Mouse (Mus musculus) brown adipose tissue, adult 24 weeks (tissue): Measurements from ENCODE around the gene Per1. TPM values are rescaled to one million over a fixed set of nuclear protein-coding genes. Genes with fewer than 3 reads are reported as not detected.

Source experiments
- H3K27ac ChIP-seq: fragments of 200-500 bp; replicated peaks from 2 replicates; pipeline ENCODE4 v1.5.1; 2012; ENCODE audit warnings: low read depth, mild to moderate bottlenecking, low read length
- H3K4me1 ChIP-seq: fragments of 200-500 bp; 2 replicates; pipeline ENCODE4 v1.6.1; 2012; ENCODE audit warnings: low read length, mixed read lengths; ENCODE audit not compliant: control insufficient read depth, insufficient read depth, insufficient read length
- H3K4me3 ChIP-seq: fragments of 200-500 bp; 2 replicates; pipeline ENCODE4 v1.5.1; 2012; ENCODE audit warnings: low read depth, mild to moderate bottlenecking, low read length, moderate library complexity; ENCODE audit not compliant: insufficient read depth
- polyA plus RNA-seq: library from polyadenylated mRNA; stranded (reverse); fragments of >200 nt; gene quantifications from 2 replicates; pipeline ENCODE4 v1.2.4, GENCODE M21; 2012; ENCODE audit not compliant: missing spikeins, insufficient read depth, insufficient read length

Per1 gene
- polyA plus RNA-seq, 1 experiment = 7.9 TPM

DNA sequence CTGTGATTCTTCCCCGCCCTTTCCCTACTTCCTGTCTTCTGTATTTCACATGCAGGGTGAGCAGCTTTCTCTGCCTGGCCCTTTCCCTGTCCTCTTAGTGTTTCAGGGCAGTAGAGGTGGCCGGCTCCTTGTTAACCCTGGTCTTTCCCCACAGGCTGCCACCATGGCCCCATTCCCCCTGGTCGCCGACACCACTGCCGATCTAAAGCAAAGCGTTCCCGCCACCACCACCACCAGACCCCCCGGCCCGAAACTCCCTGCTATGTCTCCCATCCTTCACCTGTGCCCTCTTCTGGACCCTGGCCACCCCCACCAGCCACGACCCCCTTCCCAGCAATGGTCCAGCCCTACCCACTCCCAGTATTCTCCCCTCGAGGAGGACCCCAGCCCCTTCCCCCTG lies 11.3 kb downstream of the Per1 start:
- Histone ChIP-seq H3K27ac (no peak overlapping the region), H3K4me3 (no peak overlapping the region), H3K4me1 (no peaks in the 10 kb centered on the region)

DNA sequence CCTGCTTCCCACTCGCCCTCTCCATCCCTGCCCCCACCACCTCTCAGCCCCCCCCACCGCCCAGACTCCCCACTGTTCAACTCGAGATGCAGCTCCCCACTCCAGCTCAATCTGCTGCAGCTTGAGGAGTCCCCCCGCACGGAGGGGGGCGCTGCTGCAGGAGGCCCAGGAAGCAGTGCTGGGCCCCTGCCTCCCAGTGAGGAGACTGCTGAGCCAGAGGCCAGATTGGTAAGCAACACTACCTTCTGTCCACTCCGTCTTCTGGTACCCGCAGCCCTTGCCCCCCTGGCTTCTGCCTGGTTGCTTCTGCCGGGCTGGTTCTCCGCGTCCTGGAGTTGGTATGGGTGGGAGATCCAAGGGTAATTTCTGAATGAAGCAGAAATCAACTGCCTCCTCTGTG lies 11.8 kb downstream of the Per1 start:
- Histone ChIP-seq H3K4me3 (no peak overlapping the region), H3K4me1 (no peaks in the 10 kb centered on the region), H3K27ac (no peak overlapping the region)

DNA sequence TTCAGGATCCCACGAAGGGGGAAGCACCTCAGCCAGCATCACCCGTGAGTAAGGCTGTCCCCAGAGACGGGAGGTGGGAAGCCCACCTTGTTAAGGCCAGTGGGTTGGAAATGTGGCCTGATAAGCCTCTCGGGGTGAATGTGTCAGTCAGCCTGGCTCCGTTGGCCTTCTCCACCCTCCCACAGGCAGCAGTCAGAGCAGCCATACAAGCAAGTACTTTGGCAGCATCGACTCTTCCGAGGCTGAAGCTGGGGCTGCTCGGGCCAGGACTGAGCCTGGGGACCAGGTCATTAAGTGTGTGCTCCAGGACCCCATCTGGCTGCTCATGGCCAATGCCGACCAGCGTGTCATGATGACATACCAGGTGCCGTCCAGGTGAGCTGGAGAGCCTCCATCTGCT lies 12.7 kb downstream of the Per1 start:
- Histone ChIP-seq H3K4me3 (no peak overlapping the region), H3K4me1 (no peaks in the 10 kb centered on the region), H3K27ac (no peak overlapping the region)

DNA sequence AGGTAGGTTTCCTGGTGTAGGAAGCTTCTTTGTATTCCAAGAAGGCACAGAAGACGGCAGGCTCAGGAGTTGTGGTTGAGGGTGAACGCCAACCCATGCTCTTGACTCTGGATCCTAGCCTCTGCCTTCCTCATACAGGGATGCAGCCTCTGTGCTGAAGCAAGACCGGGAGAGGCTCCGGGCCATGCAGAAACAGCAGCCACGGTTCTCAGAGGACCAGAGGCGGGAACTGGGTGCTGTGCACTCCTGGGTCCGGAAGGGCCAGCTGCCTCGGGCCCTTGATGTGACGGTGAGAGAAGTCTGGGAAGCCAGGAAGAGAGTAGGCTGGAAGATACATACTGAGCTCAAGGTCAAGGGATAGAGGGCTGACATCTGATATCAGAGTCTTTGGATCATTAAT lies 13.2 kb downstream of the Per1 start:
- Histone ChIP-seq H3K4me3 (no peak overlapping the region), H3K4me1 (no peaks in the 10 kb centered on the region), H3K27ac (no peak overlapping the region)

DNA sequence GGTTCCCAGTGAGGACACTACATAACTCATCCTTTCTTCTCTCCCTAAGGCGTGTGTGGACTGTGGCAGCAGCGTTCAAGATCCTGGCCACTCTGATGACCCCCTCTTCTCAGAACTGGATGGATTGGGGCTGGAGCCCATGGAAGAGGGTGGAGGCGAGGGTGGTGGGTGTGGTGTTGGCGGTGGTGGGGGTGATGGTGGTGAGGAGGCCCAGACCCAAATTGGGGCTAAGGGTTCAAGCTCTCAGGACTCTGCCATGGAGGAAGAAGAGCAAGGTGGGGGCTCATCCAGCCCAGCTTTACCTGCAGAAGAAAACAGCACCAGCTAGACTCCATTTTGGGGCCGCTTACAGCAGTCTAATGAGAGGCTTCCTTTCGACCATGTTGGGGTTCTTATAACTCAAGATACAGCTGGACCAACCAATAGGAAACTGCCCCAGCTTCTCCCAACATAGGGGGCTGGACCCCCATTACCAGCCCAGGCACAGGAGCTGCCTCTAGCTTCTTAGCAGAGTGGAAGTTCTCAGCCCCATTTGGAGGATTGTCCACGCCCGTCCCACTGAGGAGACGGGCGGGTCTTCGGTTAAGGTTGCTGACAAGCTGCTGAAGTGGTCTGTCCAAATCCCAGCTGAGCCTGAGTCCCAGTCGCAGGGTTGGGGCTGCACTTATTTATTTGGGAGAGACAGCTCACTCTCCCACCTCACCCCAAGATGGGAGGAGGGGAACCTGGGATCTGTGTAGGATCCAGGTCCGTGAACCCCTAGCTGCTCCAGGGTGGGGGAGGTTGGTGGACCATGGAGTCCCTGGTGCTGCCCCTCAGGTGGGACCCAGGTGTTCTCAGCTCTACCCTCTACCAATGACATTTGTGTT lies 14.2 kb downstream of the Per1 start:
- no peaks in the 10 kb centered on the region for H3K4me1 ChIP-seq
- H3K4me3 ChIP-seq = no peak overlapping the region
- no peak overlapping the region for H3K27ac ChIP-seq

DNA sequence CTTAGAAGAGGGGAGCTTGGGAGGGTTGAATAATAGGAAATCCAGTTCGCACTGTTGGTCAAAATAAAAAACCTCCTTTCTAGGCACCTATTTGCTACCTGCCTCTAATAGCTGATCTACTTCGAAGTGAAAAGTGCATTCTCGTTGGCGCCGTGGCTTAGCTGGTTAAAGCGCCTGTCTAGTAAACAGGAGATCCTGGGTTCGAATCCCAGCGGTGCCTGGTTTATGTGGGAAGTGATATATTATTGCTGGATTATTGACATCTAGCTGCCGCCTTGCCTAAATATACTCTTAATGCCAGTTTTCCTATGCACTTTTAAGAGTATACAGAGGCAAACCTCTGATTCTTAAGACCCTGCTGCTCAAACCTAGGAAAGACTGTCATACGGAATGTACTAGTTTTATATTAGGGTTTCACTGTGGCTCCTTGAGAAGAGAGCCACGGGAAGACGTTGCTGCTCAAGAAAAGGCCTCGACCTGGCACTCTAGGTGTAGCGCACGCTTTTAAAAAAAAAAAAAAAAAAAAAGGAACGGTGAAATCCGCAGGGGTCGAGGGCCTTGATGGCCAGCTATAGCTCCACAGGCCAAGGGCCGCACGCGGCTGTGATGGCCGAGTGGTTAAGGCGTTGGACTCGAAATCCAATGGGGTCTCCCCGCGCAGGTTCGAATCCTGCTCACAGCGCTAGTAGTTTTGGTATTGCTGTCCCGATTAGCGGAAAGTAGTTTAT lies 15.5 kb downstream of the Per1 start:
- no peaks in the 10 kb centered on the region for H3K4me1 ChIP-seq
- no peak overlapping the region for H3K27ac ChIP-seq
- peak overlapping the region; percentile 64 for H3K4me3 ChIP-seq

DNA sequence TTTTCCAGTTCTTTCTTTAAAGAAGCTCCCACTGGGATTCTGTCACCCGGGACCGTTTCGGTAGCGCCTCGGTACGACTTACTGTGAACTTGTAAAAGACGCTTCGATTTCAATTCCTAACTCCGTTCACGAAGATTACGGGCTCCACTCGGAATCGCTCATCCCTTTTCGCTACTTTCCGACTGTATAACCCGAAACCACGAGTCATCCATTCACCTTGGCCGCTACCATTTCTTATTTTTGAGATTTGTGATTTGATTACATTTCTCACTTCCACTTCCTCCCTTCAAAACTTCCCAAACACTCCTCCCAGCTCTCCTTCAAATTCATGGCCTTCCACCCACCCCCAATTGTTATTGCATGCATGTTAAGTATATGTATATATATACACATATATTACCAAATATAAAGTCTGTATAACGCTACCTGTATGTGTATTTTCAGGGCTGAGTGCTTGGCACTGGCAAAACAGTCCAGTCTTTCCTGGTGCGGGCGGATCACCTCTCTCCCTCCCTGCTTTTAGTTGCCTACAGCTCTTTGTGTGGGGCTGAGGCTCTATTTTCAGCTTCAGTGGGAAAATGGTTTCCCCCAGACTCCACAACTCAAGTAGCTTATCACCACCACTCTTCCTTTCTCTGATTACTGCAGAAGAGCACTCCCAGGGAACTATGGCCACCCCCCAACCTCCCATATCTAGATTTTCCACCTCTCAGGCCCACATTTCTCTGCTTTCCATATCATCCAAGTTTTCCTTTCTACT lies 16.2 kb downstream of the Per1 start:
- Histone ChIP-seq H3K4me1 (no peaks in the 10 kb centered on the region), H3K27ac (no peak overlapping the region; the same call in 1 of the 2 replicates), H3K4me3 (peak overlapping the region; percentile 64)

DNA sequence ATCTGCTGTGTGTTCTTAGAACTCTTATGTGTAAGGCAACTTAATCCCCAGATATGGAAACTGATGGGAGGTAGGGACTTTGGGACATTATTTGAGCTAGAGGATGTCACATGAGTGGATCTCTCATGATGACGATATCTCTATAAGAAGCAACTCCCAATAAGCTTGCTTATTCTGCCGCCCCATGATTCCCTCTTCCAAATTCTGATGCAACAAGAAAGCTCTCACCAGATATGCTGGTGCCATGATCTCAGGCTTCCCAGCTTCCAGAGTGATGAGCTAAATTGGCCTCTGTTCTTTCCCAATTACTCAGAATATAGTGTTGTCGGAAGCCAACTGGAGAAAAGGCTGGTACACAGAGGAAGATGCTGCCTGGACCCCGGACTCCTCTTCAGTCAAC lies 16.8 kb downstream of the Per1 start:
- H3K4me3 ChIP-seq = no peak overlapping the region
- no peaks in the 10 kb centered on the region for H3K4me1 ChIP-seq
- H3K27ac ChIP-seq = no peak overlapping the region

DNA sequence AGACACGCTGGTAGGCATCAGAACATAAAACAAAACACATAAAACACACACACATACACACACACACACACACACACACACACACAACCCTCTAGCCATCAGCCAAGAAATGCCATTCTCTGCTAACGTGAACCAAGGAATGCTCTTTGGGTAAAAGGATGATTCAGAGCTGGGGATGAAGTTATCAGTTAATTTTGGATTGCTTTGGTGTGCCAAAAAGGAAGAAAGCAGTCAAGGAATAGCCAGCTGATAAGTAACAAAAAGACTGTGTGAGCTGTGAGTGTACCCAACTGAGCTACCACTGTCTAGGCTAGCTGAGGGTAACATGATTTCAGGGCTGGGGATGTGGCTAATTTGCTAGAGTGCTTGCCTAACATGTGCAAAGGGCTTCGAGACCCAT lies 19.0 kb downstream of the Per1 start:
- Histone ChIP-seq H3K27ac (peak overlapping the region; percentile 84), H3K4me3 (no peak overlapping the region)

DNA sequence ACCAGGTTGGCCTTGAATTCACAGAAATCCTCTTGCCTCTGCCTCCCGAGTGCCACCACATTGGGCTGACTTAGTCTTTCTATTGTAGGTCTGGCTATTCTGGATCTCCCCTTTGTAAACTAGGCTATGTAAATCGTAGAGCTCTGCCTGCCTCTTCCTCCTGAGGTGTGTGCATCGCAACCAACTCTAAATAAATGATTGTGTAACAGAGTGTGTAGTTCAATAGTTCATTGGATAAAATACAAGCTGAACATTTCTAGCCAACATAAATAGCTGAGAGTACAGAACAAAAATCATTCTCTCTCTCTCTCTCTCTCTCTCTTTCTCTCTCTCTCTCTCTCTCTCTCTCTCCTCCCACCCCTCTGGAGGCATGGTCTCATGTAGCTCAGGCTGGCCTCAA lies 19.6 kb downstream of the Per1 start:
- H3K4me1 ChIP-seq = no peaks in the 10 kb centered on the region; the same call in 1 of the 2 replicates
- H3K27ac ChIP-seq = peak overlapping the region; percentile 53
- H3K4me3 ChIP-seq = no peak overlapping the region

More for the DNA sequence above, 19.0 kb downstream of the Per1 start:
- H3K4me1 ChIP-seq = no peaks in the 10 kb centered on the region

DNA sequence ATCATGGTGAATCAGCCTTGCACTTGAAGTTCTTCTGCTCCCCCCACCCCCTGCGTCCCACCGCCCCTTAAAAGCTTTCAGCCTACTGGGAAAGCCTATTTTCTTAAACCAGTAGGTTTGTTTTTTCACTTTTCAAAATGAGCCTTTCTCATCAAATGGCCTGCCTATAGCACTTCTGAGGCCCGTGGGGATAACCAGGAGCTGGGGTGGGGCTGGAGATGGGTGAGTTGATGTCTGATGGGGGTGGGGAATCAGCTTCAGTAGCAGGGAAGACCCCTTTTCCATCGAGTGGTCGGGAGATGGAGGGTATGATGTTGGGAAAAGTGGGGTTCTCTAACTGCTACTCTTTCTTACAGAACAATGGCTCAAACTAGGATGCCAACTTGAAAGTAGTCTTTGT lies 21.8 kb downstream of the Per1 start:
- Histone ChIP-seq H3K4me3 (no peak overlapping the region), H3K4me1 (no peaks in the 10 kb centered on the region; the same call in 1 of the 2 replicates), H3K27ac (no peak overlapping the region)

DNA sequence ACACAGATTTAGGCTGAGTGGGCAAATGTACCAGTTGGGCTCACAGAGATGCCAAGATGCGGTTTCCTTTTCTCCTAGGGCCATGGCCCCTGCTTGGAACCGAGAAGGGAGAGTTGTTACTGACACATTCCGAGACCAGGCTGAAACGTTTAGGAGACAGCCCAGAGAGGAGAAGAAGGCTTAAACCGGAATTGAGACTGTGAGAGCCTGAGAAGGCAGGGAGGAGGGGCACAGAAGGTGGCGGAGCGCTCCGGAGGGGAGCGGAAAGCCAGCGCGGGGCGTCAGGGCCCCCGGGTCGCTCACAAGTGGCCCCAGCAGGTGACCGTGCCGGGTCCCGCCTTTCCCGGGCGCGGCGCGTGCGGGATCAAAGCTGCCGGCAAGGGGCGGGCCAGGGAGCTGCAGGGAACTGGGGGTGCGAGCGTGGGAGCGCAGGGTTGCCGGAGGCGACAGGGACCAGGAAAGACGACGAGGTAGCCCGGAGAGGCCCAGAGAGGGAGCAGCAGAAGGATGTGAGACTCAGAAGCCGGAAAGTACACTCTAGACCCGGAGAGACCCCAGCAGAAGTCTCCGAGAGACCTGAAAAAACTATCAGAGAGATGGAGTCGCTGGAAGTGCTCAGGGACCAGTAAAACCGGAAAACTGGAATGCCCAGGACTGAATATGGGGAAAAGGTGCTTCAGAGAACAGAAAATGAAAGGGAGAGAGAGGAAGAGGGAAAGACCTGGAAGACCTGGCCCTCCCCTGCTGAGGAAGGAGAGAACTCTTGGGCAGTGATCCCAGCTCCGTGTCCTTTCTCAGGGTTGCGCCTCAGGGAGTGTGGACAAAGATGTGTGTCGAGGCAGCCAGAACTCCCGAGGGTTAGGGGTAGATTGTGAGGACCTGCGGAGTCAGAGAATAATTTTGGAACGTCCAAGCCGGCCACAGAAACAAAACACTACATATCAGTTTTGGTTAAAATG lies 23.0 kb downstream of the Per1 start:
- peak overlapping the region; percentile 75 for H3K4me3 ChIP-seq
- peak overlapping the region; percentile 79 for H3K27ac ChIP-seq
- H3K4me1 ChIP-seq = no peaks in the 10 kb centered on the region; the same call in 1 of the 2 replicates

DNA sequence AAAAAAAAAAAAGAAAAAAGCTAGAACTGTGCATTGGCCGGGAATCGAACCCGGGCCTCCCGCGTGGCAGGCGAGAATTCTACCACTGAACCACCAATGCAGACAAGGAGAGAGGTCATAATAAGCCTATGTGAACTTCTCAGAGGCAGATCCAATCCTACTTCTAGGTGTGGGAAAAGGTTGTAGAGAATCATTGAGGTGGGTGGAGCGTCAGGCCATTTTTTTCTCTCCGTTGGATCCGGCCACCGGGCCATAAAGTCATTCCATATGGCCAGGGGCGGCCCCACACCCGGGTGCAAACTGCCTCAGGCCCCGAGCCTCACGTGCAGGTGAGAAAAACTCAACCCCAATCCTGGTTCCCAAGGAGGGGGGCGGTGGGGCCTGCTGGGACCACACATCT lies 23.7 kb downstream of the Per1 start:
- H3K27ac ChIP-seq = no peak overlapping the region
- peak overlapping the region; percentile 75 for H3K4me3 ChIP-seq
- H3K4me1 ChIP-seq = no peaks in the 10 kb centered on the region; the same call in 1 of the 2 replicates

DNA sequence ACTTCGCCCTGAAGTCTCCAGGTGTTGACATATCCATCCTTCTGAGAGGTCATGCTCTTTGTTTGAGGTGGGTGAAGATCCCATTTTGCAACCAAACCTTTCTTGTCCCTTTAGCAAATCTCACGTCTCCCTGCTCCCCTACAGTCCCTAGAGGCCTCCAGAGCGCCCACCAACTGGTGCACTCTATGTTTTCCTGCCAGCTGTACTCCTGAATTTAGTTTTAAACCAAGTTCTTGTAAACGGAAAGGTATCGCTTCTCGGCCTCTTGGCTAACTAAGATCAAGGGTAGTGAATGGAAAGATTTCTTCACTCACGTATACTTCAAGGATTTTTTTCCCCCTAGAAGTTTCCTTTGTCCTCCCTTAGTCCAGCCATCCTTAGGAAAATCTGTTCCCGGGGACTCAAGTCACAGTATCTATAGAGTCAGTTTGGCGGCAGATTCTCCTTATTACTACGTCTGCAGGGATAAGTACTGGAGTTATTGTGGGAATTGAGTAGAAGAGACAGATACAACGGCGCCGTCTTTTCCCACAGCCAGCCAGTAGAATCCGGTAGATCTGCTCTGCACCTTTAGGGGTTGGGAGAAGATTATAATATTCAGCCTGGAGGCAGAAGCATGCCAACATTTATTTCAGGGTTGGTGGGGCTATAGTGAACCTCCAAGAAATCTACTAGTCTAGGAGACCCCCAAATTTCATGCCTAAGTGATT lies 24.6 kb downstream of the Per1 start:
- Histone ChIP-seq H3K4me3 (no peak overlapping the region), H3K4me1 (no peaks in the 10 kb centered on the region; the same call in 1 of the 2 replicates), H3K27ac (no peak overlapping the region)
